Mouse (Mus musculus) layer of hippocampus, adult 9-10 months (tissue): ENCODE measurements at regions not wholly inside any gene's neighbourhood (a gene's known extent, or its start where the extent isn't known, plus 50 kb on each side); places are given as distances from the start of the nearest gene placed in this dataset.
A peak's percentile ranks its signal among the peaks of the same experiment; 100 is the strongest.

Source experiments
- DNase-seq: peaks from one replicate; pipeline ENCODE4 v3.0.0; 2022; ENCODE audit warnings: low spot score

DNA sequence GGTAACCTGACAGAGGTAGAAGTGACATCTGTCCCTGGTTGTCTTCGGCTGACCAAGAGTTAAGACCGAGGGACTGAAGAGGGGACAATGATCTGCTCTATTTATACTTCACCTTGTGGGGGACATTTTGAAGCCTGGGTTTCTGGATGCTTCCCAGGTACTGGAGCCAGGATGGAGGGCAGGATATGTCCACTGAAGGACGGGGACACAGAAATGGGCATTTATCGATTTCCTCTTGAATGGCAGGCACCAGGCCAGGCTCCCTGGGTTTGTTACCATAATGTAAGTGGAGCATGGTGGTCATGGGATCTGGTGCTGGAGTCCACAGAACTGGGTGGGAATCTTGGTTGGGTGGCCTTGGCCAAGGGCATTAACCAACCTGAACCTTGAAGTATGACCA lies 108.0 kb upstream of the Sdk2 start:
- no peak for DNase-seq

DNA sequence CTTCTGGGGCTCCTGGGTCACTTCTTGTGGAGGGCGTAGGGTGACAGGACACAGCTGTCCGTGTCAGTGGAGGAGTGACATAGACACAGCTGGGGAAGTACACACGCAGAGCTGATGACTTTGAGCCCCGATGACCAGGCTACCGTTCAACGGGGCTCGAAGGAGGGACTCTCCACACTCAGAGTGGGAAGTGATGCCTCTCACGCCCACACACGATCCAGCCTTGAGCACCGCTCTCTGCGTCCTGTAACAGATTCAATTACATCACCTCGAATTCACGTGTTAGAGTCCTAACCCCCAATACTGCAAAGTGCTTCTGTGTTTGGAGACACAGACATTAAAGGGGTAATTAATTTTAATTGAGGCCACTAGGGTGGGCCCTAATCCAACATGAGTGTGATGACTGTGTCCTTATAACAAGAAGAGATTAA lies 101.4 kb upstream of the Sdk2 start:
- no peak for DNase-seq

DNA sequence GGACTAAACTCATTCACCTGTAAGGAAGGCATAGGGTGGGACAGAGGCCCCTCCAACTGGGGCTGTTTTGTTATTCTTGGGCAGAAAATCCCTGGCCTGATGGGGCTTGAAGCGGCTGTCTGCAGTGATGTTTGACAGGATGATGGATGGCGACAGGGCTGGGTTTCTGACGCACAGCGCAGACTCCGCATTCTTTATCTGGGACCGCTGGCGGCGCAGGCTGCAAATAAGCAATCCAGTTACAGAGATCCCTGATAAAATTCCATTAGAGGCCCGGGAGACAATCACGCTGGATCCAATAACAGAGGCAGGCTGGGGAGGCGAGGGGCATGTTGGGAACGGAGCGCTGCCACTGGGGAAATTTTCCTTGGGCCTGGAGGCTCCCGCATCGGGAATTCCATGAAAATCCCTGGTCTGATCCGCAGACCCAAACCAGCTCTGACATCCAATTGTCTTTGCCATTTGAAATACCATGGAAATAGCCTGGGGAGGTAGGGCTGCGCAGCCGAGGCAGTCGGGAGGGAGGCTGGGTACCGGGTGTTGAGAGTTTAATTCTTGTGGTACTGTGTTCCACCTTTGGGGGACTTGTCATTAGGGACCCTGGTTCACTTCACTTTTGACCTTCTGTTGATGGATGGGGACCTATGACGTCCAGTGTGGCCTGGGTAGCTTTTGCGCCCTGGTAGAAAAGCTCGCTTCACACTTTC lies 99.0 kb upstream of the Sdk2 start:
- DNase-seq, result no peak

DNA sequence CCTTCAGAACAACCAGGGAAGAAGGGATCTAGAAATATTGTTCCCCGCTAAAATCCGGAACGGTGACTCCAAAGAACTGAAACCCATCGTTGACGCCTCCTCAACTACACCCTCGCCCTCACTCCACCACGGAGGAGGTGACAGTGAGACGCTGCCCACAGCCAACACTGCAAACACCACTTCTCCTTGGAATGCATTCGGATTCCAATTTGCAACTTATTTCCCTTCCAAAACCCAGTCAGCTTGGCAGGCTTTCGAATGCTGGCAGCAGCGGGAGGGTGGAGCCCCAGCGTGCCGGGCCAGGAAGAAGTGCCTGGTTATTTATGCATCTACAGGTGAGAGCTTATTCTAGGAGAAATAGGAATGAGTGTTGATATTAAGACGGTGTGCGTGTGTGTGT lies 85.9 kb upstream of the Sdk2 start:
- peak; percentile 9 for DNase-seq

- DNase-seq, result no peak
These were observed 79.5 kb upstream of the Sdk2 start for GRCm38 (mm10) chr11:114146334-114146733.

DNA sequence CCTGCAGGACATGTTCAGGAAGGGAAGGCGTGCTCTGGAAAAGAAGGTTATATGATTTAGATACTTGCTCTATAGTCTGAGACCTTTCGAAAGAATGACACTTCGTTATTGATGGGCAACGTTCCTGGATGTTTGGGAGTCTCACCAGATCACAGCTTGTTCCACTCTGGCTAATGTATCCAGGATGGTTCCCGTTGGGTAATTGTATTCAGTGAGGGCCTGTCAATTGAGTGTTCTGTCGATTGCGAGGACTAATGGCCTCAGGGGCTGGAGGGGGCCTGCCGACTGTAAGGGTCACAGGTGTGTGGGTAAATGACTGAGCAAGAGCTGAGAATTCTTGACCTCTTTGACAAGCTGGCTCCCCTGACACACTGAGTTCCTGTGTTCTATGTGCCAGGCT lies 62.4 kb upstream of the Sdk2 start:
- no peak for DNase-seq

- no peak for DNase-seq
These were observed 62.0 kb upstream of the Sdk2 start for GRCm38 (mm10) chr11:114128841-114129240.

DNA sequence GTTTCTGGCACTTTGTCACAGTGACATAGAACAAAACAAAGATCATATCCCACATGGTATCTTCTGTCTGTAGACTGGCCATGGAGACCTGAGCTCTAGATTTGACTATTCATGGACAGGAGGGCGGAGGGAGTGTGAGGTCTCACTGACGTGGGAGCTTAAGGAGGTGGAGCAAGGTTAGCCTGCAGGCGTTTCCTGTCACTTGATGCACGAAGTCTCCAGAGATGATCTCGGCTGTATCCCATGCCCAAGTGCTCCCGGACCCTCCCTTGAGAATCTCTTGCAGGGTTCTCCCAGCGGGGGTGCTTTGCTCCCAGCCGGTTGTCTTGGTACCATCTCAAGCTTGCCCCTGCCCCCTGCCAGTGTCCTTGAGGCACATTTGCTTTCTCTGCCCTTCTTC lies 60.6 kb upstream of the Sdk2 start:
- DNase-seq, result no peak

GRCm38 (mm10) chr11:114122175-114122574 lies 55.3 kb upstream of the Sdk2 start:
- DNase-seq, result no peak

DNA sequence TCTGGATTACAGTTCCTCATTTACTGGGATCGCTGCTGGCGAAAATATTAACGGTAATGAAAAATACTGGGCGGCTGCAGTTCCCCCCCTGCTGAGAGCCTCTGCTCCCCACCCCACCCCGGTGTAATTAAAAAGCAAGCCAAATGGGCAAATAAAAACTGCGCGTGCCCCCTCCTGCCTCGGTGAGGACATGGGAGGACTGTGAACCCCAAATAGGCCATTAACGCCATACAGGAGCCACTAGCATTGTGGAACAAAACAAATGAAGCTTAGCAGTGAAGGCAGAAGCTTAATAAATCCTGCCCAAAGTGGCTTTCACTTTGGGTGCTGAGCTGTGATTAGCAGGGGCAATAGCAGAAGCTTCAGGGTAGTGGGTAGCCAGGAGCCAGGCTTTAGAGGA lies 52.3 kb upstream of the Sdk2 start:
- DNase-seq, result no peak
